Mouse (Mus musculus) forebrain, postnatal 0 days (tissue): ENCODE results near the gene Dnm1. TPM values are rescaled to one million over a fixed set of nuclear protein-coding genes. Genes with fewer than 3 reads are reported as not detected.

ENCODE experiments used
- ATAC-seq: fragments of 200-750 bp; cut with Nextera tagmentation; 2 replicates; pipeline ENCODE4 v1.8.0; 2017; ENCODE audit warnings: mild to moderate bottlenecking, moderate library complexity
- DNase-seq: peaks from one replicate; pipeline ENCODE4 v3.0.0-alpha.2; 2015
- H3K27ac ChIP-seq: fragments of 300-500 bp; sonication (generic); 2 replicates; pipeline ENCODE4 v1.5.1; 2014; ENCODE audit warnings: low read depth, mild to moderate bottlenecking, antibody characterized with exemption, low read length, moderate library complexity, mixed read lengths
- H3K27me3 ChIP-seq: fragments of 300-500 bp; sonication (generic); 2 replicates; pipeline ENCODE4 v1.6.1; 2014; ENCODE audit warnings: mild to moderate bottlenecking, low read length, mixed read lengths; ENCODE audit not compliant: insufficient read depth
- H3K36me3 ChIP-seq: fragments of 300-500 bp; sonication (generic); 2 replicates; pipeline ENCODE4 v1.6.1; 2014; ENCODE audit warnings: mild to moderate bottlenecking, moderate library complexity; ENCODE audit not compliant: insufficient read depth
- H3K4me1 ChIP-seq: fragments of 300-500 bp; sonication (generic); 2 replicates; pipeline ENCODE4 v1.6.1; 2014; ENCODE audit warnings: antibody characterized with exemption; ENCODE audit not compliant: insufficient read depth
- H3K4me2 ChIP-seq: fragments of 300-500 bp; sonication (generic); 2 replicates; pipeline ENCODE4 v1.6.1; 2014; ENCODE audit warnings: low read depth, mild to moderate bottlenecking, moderate library complexity
- H3K4me3 ChIP-seq: fragments of 300-500 bp; sonication (generic); 2 replicates; pipeline ENCODE4 v1.5.1; 2014; ENCODE audit warnings: low read depth, low read length, mixed read lengths
- H3K9ac ChIP-seq: fragments of 300-500 bp; sonication (generic); 2 replicates; pipeline ENCODE4 v1.6.1; 2014; ENCODE audit warnings: mild to moderate bottlenecking
- H3K9me3 ChIP-seq: fragments of 300-500 bp; sonication (generic); 2 replicates; pipeline ENCODE4 v1.6.1; 2016; ENCODE audit warnings: low read length
- CTCF ChIP-seq: sonication (generic); IDR thresholded peaks from 2 replicates; pipeline ENCODE4 v1.5.1; 2016; ENCODE audit warnings: antibody characterized with exemption, control low read depth, low read depth
- WGBS: fragments of 180-500 bp; shearing (Covaris S2); extraction: QIAGEN DNeasy Blood & Tissue Kit; methylation state at CpG from one replicate; pipeline ENCODE4 v1.1.7; 2014; 5-methylcytosine and 5-hydroxymethylcytosine counted together
- polyA plus RNA-seq: library from polyadenylated mRNA; unstranded; fragments of >200 nt; fragmentation: Nextera tagmentation; extraction: Ambion mirVana; gene quantifications from 2 replicates; pipeline ENCODE4 v1.2.1, GENCODE M21; 2015
- total RNA-seq: library from RNA; depleted of rRNA; stranded (reverse); fragments of >200 nt; gene quantifications from 2 replicates; pipeline ENCODE4 v1.2.3, GENCODE M21; 2014

The Dnm1 gene
- total and polyA plus RNA-seq, 2 experiments from 2014 or later: 71.6 to 106 TPM

GRCm38 (mm10) chr2:32352151-32353006 lies 759 bp downstream of the Dnm1 start, which contains the start of gene Ciz1:
TSS of gene Ciz1 (plus strand) at chr2:32352327.
- WGBS: 3% methylated on average over 35 of the region's 52 CpGs
- peak within 1 kb of the TSS; percentile 80 for H3K4me3 ChIP-seq
- no peaks in the 10 kb centered on the region for H3K27me3 ChIP-seq
- DNase-seq (peak; percentile 83), ATAC-seq (peak; percentile 79)
- no peaks in the 10 kb centered on the region for H3K36me3 ChIP-seq
- H3K27ac ChIP-seq: peak within 1 kb of the TSS; percentile 89
- H3K9me3 ChIP-seq: no peaks in the 10 kb centered on the region
- H3K4me2 ChIP-seq: peak within 1 kb of the TSS; percentile 84
- H3K4me1 ChIP-seq: peaks cover 9% of the 10 kb centered on the region; the same call in 1 of the 2 replicates
- peak within 1 kb of the TSS; percentile 91 for H3K9ac ChIP-seq
- no peak for TF ChIP-seq CTCF

GRCm38 (mm10) chr2:32351471-32351961 lies 1.6 kb downstream of the Dnm1 start:
- H3K9me3 ChIP-seq: no peaks in the 10 kb centered on the region
- no peak for DNase-seq
- peaks cover 9% of the 10 kb centered on the region; the same call in 1 of the 2 replicates for H3K4me1 ChIP-seq
- peak overlapping the region; percentile 91 for H3K9ac ChIP-seq
- no peaks in the 10 kb centered on the region for H3K36me3 ChIP-seq
- H3K27me3 ChIP-seq: no peaks in the 10 kb centered on the region
- no peak for TF ChIP-seq CTCF
- H3K4me2 ChIP-seq: peak overlapping the region; percentile 84
- 52% methylated on average over 9 of the region's 9 CpGs for WGBS
- peak overlapping the region; percentile 89 for H3K27ac ChIP-seq
- peak overlapping the region; percentile 80 for H3K4me3 ChIP-seq
- no peak for ATAC-seq

GRCm38 (mm10) chr2:32350471-32351051 lies 2.6 kb downstream of the Dnm1 start:
- no peak for ATAC-seq
- 47% methylated on average over 13 of the region's 13 CpGs for WGBS
- no peak overlapping the region for H3K27ac ChIP-seq
- no peak for TF ChIP-seq CTCF
- H3K36me3 ChIP-seq: no peaks in the 10 kb centered on the region
- H3K9me3 ChIP-seq: no peaks in the 10 kb centered on the region
- no peaks in the 10 kb centered on the region for H3K27me3 ChIP-seq
- no peak for DNase-seq
- no peak overlapping the region for H3K4me3 ChIP-seq
- peaks cover 9% of the 10 kb centered on the region; the same call in 1 of the 2 replicates for H3K4me1 ChIP-seq
- no peak overlapping the region for H3K9ac ChIP-seq
- H3K4me2 ChIP-seq: peak overlapping the region; percentile 84; the same call in 1 of the 2 replicates

- Histone ChIP-seq H3K4me2 (no peak overlapping the region), H3K4me1 (peaks cover 9% of the 10 kb centered on the region; the same call in 1 of the 2 replicates), H3K9me3 (no peaks in the 10 kb centered on the region), H3K27me3 (no peaks in the 10 kb centered on the region), H3K9ac (no peak overlapping the region), H3K27ac (no peak overlapping the region), H3K36me3 (no peaks in the 10 kb centered on the region), H3K4me3 (no peak overlapping the region)
- ATAC-seq (no peak), DNase-seq (no peak)
- 62% methylated on average over 8 of the region's 8 CpGs for WGBS
- TF ChIP-seq CTCF: no peak
Measured at GRCm38 (mm10) chr2:32349625-32350255, 3.4 kb downstream of the Dnm1 start.

- Histone ChIP-seq H3K4me3 (no peak overlapping the region), H3K4me1 (peaks cover 9% of the 10 kb centered on the region; the same call in 1 of the 2 replicates), H3K27me3 (no peaks in the 10 kb centered on the region), H3K9me3 (no peaks in the 10 kb centered on the region), H3K27ac (no peak overlapping the region), H3K36me3 (no peaks in the 10 kb centered on the region), H3K9ac (no peak overlapping the region), H3K4me2 (no peak overlapping the region)
- ATAC-seq (no peak), DNase-seq (no peak)
- 81% methylated on average over 11 of the region's 11 CpGs for WGBS
- TF ChIP-seq CTCF: no peak
Measured at GRCm38 (mm10) chr2:32348311-32348710, 4.8 kb downstream of the Dnm1 start.

GRCm38 (mm10) chr2:32347019-32347418 lies 6.1 kb downstream of the Dnm1 start:
- no peaks in the 10 kb centered on the region for H3K9me3 ChIP-seq
- no peak for ATAC-seq
- no peak for TF ChIP-seq CTCF

More at GRCm38 (mm10) chr2:32347019-32347418, 6.1 kb downstream of the Dnm1 start:
- Histone ChIP-seq H3K4me1 (peaks cover 9% of the 10 kb centered on the region; the same call in 1 of the 2 replicates), H3K9ac (no peak overlapping the region), H3K36me3 (peaks cover 3% of the 10 kb centered on the region; the same call in 1 of the 2 replicates), H3K27me3 (no peaks in the 10 kb centered on the region), H3K4me3 (no peak overlapping the region), H3K27ac (no peak overlapping the region), H3K4me2 (no peak overlapping the region)
- DNase-seq: no peak
- whole genome bisulfite sequencing: 78% methylated on average over 6 of the region's 6 CpGs
